Mouse (Mus musculus): ENCODE measurements around the gene Frmd8. TPM values are rescaled to one million over a fixed set of nuclear protein-coding genes. Genes with fewer than 3 reads are reported as not detected.

The Frmd8 gene
- total and polyA plus RNA-seq, 2 experiments from 2014 or later = 8.5 to 10.3 TPM

DNA sequence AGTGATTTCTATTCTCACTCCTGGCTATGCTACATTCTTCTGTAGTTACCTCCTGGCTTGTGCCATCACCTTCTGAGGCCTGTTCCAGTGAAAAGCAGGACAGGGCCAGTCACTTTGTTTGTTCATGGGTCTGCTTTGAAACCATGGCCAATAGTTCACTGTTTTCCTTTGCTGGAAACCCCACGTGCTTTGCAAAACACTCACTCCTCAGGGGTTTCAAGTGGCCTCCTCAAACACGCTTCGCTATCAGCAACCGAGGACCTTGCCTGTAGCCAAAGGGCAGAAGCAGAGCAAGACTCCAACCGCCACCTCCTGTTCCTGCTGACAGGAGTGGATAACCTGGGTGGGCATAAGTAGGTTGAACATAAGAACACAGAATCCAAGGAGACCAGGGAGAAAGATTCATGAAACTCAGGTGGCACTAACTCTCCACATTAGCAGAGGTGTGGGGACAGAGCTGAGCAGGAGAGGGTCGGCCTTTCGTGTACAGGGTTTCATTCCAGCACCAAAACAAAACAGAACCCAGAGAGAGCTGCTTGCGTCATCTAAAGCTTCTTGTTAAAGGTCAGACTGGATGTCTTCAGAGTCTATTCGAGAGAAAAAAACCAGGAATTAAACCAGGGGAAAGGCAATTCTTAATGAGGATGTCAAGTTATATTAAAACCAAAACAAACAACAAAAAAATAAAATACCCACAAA is 47.5 kb downstream of the Frmd8 start:
- 84% methylated on average over 9 of the region's 9 CpGs for WGBS
- no peak for ATAC-seq

DNA sequence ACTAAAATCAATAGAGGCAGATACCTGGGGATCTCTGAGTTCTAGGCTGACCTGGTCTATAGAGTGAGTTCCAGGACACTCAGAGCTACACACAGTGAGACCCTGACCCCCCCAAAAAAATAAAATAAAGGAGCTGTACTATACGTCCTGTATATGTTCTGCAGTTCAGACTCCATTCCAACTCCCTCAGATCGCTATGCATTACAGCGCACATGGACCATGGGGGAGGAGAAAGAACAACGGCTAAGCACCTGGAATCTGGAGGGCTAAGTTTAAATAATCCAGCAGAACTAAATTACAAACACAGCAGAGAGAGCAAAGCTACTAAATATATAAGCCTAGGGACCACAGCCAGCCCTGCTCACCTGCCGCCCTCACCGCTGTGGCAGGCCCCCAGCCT is 48.0 kb downstream of the Frmd8 start:
- ATAC-seq = no peak
- Histone ChIP-seq H3K9me3 (ENCODE audit: low read length) (no peaks in the 10 kb centered on the region), H3K4me2 (ENCODE audit: low read depth) (no peak overlapping the region), H3K27ac (ENCODE audit: low read depth, low read length) (no peak overlapping the region), H3K4me3 (ENCODE audit: low read depth, low read length) (no peak overlapping the region), H3K27me3 (ENCODE audit: insufficient read depth, low read length) (no peaks in the 10 kb centered on the region), H3K9ac (no peak overlapping the region), H3K36me3 (ENCODE audit: insufficient read depth) (no peaks in the 10 kb centered on the region), H3K4me1 (ENCODE audit: insufficient read depth) (peaks cover 10% of the 10 kb centered on the region)
- DNase-seq = no peak
- 82% methylated on average over 6 of the region's 6 CpGs for WGBS
- no peak for TF ChIP-seq CTCF (IDR thresholded peaks at IDR 0.05; ENCODE audit: low read depth)

More for the DNA sequence above, 47.5 kb downstream of the Frmd8 start:
- Histone ChIP-seq H3K9ac (no peak overlapping the region), H3K4me1 (ENCODE audit: insufficient read depth) (peaks cover 4% of the 10 kb centered on the region), H3K4me3 (ENCODE audit: low read depth, low read length) (no peak overlapping the region), H3K4me2 (ENCODE audit: low read depth) (no peak overlapping the region), H3K9me3 (ENCODE audit: low read length) (no peaks in the 10 kb centered on the region), H3K27ac (ENCODE audit: low read depth, low read length) (no peak overlapping the region), H3K36me3 (ENCODE audit: insufficient read depth) (no peaks in the 10 kb centered on the region), H3K27me3 (ENCODE audit: insufficient read depth, low read length) (no peaks in the 10 kb centered on the region)
- TF ChIP-seq CTCF (IDR thresholded peaks at IDR 0.05; ENCODE audit: low read depth) = no peak
- DNase-seq = no peak

DNA sequence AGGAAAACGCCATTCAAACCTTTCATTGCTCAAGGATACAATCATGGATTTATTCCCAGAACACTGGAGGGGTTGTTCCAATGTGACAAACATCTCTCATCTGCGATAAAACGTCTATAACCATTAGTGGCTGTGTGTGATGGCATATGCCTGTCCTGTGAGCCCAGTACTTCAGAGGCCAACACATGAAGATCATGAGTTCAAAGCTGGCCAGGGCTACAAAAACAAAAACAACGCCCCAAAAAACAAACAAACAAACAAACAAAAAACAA is 48.4 kb downstream of the Frmd8 start:
- 80% methylated on average over 4 of the region's 4 CpGs for WGBS
- no peaks in the 10 kb centered on the region for H3K36me3 ChIP-seq (ENCODE audit: insufficient read depth)
- ATAC-seq (no peak), DNase-seq (no peak)
- no peak overlapping the region for H3K4me3 ChIP-seq (ENCODE audit: low read depth, low read length)
- no peak overlapping the region for H3K9ac ChIP-seq
- peaks cover 10% of the 10 kb centered on the region for H3K4me1 ChIP-seq (ENCODE audit: insufficient read depth)
- no peak overlapping the region for H3K27ac ChIP-seq (ENCODE audit: low read depth, low read length)
- no peak overlapping the region for H3K4me2 ChIP-seq (ENCODE audit: low read depth)
- H3K27me3 ChIP-seq (ENCODE audit: insufficient read depth, low read length) = no peaks in the 10 kb centered on the region
- H3K9me3 ChIP-seq (ENCODE audit: low read length) = no peaks in the 10 kb centered on the region
- TF ChIP-seq CTCF (IDR thresholded peaks at IDR 0.05; ENCODE audit: low read depth) = no peak

DNA sequence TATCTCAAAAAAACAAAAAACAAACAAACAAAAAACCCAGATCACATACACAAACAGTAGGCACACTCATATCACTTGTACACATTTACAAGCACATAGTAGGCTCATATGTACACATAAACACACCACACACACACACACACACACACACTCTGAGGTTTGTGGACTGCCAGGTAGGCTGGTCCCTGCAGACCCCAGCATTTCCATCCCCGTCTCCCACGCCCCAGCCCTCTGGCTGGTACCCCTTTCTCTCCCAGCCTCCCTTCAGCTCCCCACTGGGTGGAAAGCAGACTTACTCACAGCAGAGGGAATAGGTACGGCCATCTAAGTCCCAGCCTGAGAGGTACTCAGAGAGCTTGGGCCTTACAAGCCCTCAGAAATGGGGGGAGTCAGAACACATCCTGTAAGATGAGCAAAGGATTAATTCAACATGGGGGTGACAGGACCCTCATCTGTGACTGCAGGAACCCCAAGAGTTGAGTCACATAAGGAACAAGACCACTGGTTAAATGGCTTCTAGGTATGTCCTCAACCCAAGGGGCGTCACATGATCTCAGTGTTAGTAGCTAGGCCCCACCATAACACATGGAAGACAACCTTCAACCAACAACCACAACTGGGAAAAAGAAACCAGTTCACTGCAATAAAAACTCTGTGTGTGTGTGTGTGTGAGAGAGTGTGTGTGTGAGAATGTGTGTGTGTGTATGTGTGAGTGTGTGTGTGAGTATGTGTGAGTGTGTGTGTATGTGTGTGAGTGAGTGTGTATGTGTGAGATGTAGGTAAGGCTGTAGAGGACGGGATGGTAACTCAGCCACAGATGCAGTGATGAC is 49.0 kb downstream of the Frmd8 start:
- Histone ChIP-seq H3K27me3 (ENCODE audit: insufficient read depth, low read length) (no peaks in the 10 kb centered on the region), H3K4me3 (ENCODE audit: low read depth, low read length) (no peak overlapping the region), H3K4me1 (ENCODE audit: insufficient read depth) (peaks cover 10% of the 10 kb centered on the region), H3K36me3 (ENCODE audit: insufficient read depth) (no peaks in the 10 kb centered on the region), H3K4me2 (ENCODE audit: low read depth) (no peak overlapping the region), H3K27ac (ENCODE audit: low read depth, low read length) (no peak overlapping the region), H3K9me3 (ENCODE audit: low read length) (no peaks in the 10 kb centered on the region), H3K9ac (no peak overlapping the region)
- 86% methylated on average over 5 of the region's 5 CpGs for WGBS
- no peak for TF ChIP-seq CTCF (IDR thresholded peaks at IDR 0.05; ENCODE audit: low read depth)
- ATAC-seq = no peak
- DNase-seq = no peak

DNA sequence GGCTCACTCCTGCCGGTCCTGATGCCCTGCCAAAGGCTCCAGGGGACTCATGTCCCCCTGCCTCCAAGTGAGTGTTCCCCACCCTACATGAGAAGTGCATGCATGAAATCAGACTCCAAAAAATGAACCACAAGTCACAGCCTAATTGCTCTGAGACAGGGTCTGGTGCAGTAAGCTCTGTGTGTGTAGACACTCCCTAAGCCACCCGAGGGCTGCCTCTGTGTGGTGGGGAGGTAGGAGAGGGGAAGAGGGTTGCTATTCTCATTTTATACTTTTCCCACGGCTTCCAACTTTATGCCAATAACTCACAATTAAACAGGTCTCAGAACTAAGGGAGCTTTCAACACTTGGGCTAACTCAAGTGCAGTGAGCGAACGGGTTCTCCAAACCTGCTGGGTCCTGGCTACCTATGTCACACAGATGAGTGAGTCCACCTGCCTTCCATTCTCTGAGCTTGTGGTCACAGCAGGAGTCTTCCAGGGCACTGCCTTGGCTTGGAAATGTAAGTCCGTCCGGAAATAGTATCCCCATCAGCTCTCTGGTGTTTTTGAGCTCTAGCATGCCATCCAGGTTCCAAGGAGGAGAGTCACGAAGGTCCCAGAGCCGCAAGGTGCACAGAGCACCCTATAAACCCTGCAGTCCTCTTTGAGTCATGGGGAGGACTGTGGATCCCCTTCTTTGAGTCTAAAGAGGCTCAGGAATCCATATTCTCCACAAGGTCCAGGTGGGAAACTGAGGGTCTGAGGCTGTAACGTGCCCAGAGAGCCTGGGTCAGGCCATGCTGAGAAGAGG is 50.1 kb downstream of the Frmd8 start:
- ATAC-seq = no peak
- no peaks in the 10 kb centered on the region for H3K27me3 ChIP-seq (ENCODE audit: insufficient read depth, low read length)
- H3K4me3 ChIP-seq (ENCODE audit: low read depth, low read length) = no peak overlapping the region
- no peak overlapping the region for H3K27ac ChIP-seq (ENCODE audit: low read depth, low read length)
- 80% methylated on average over 10 of the region's 10 CpGs for WGBS
- H3K4me2 ChIP-seq (ENCODE audit: low read depth) = no peak overlapping the region
- H3K9me3 ChIP-seq (ENCODE audit: low read length) = no peaks in the 10 kb centered on the region
- no peaks in the 10 kb centered on the region for H3K36me3 ChIP-seq (ENCODE audit: insufficient read depth)
- no peak overlapping the region for H3K9ac ChIP-seq
- TF ChIP-seq CTCF (IDR thresholded peaks at IDR 0.05; ENCODE audit: low read depth) = no peak
- H3K4me1 ChIP-seq (ENCODE audit: insufficient read depth) = peaks cover 10% of the 10 kb centered on the region
- no peak for DNase-seq

DNA sequence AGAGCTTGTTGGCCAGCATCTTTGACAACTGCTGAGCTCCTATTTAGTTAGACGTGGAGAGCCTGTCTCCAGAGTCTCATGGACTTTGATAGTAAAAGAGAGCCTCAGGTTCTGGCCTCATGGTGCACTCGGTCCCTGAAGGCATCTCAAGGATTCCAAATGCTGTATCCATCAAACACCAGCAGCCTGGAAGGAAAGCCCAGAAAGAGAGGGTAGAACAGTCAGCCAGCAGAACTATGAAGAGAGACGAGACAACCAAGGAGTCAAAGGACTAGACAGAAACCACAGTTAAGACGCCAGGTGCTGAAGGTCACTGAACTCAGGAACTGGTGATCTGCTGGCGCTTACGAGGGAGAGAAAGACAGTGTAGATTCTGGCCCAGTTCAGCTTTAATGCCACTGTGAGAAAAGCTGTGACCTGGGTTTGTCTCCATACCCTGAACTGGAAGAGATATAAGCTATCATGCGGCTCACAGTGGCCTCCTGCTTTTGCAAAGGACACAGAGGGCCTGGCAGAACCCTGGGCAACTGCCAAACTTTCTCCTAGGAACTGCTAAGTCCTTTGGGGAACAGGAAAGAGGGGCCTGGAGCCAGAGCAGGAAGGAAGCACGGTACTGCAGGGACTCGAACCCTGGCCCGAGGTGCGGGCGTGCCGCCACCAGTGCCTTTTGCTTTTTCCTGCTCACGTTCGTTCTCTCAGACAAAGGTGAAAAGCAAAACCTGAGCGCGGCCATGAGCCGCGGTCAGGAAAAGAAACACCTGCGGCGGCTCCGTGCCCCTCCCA is 50.8 kb downstream of the Frmd8 start:
- no peak for TF ChIP-seq CTCF (IDR thresholded peaks at IDR 0.05; ENCODE audit: low read depth)

More for the DNA sequence above, 50.8 kb downstream of the Frmd8 start:
- no peaks in the 10 kb centered on the region for H3K36me3 ChIP-seq (ENCODE audit: insufficient read depth)
- no peak for DNase-seq
- no peaks in the 10 kb centered on the region for H3K9me3 ChIP-seq (ENCODE audit: low read length)
- peaks cover 10% of the 10 kb centered on the region for H3K4me1 ChIP-seq (ENCODE audit: insufficient read depth)
- no peak overlapping the region for H3K4me3 ChIP-seq (ENCODE audit: low read depth, low read length)
- H3K9ac ChIP-seq = no peak overlapping the region
- no peak for ATAC-seq
- no peaks in the 10 kb centered on the region for H3K27me3 ChIP-seq (ENCODE audit: insufficient read depth, low read length)
- no peak overlapping the region for H3K27ac ChIP-seq (ENCODE audit: low read depth, low read length)
- 72% methylated on average over 22 of the region's 22 CpGs for WGBS
- H3K4me2 ChIP-seq (ENCODE audit: low read depth) = no peak overlapping the region
